Mouse (Mus musculus) MEL (cell line): ENCODE data around the gene Prtn3. TPM values are rescaled to one million over a fixed set of nuclear protein-coding genes. Genes with fewer than 3 reads are reported as not detected.

Source experiments
- DNase-seq: peaks from one replicate; pipeline ENCODE4 v3.0.0; 2011; ENCODE audit warnings: low read depth, low spot score
- H3K27ac ChIP-seq: 2 replicates; pipeline ENCODE4 v1.5.1; 2012; ENCODE audit warnings: low read depth, mild to moderate bottlenecking, control low read depth, low read length, moderate library complexity; ENCODE audit not compliant: control insufficient read depth
- H3K27me3 ChIP-seq, 2 experiments: fragments of 150-350 bp in 1 of 2; sonication (generic) in 1 of 2; 2 replicates each; pipeline ENCODE4 v1.6.1; 2012; ENCODE audit warnings: low read length in 2 of 2, mild to moderate bottlenecking in 2 of 2, improper control_type of control experiment in 1 of 2, moderate library complexity in 1 of 2; ENCODE audit not compliant: insufficient read depth in 2 of 2, control insufficient read depth in 1 of 2
- H3K36me3 ChIP-seq, 2 experiments: 2 replicates each; pipeline ENCODE4 v1.6.1; 2012 to 2014; ENCODE audit warnings: low read length in 2 of 2, improper control_type of control experiment in 1 of 2, inconsistent platforms in 1 of 2, mild to moderate bottlenecking in 1 of 2; ENCODE audit not compliant: insufficient read depth in 2 of 2, control insufficient read depth in 1 of 2
- H3K4me1 ChIP-seq, 2 experiments: fragments of 150-350 bp in 1 of 2; sonication (generic) in 1 of 2; 2 replicates each; pipeline ENCODE4 v1.6.1; 2012; ENCODE audit warnings: low read length in 2 of 2, improper control_type of control experiment in 1 of 2, mild to moderate bottlenecking in 1 of 2; ENCODE audit not compliant: insufficient read depth in 2 of 2, control insufficient read depth in 1 of 2
- H3K4me3 ChIP-seq, 2 experiments: fragments of 150-350 bp in 1 of 2; sonication (generic) in 1 of 2; 2 replicates each; pipeline ENCODE4 v1.5.1; 2012; ENCODE audit warnings: low read depth in 2 of 2, low read length in 2 of 2, mild to moderate bottlenecking in 2 of 2, moderate library complexity in 2 of 2, control low read depth in 1 of 2, improper control_type of control experiment in 1 of 2; ENCODE audit not compliant: control insufficient read depth in 1 of 2, insufficient read depth in 1 of 2
- H3K79me2 ChIP-seq: 2 replicates; pipeline ENCODE4 v1.6.1; 2012; ENCODE audit warnings: mild to moderate bottlenecking, low read length, moderate library complexity; ENCODE audit not compliant: control insufficient read depth, poor library complexity, insufficient read depth
- H3K9ac ChIP-seq: 2 replicates; pipeline ENCODE4 v1.6.1; 2012; ENCODE audit warnings: low read depth, mild to moderate bottlenecking, control low read depth, low read length, moderate library complexity; ENCODE audit not compliant: control insufficient read depth, poor library complexity, severe bottlenecking
- H3K9me3 ChIP-seq: fragments of 150-350 bp; sonication (generic); replicated peaks from 2 replicates; pipeline ENCODE4 v1.6.1; 2012; ENCODE audit warnings: mild to moderate bottlenecking, low read length, improper control_type of control experiment, moderate library complexity; ENCODE audit not compliant: insufficient read depth
- CHD1 ChIP-seq: IDR thresholded peaks from 2 replicates; pipeline ENCODE4 v1.6.1; 2012; ENCODE audit warnings: low read depth, mild to moderate bottlenecking, inconsistent platforms, low read length, improper control_type of control experiment
- ETS1 ChIP-seq: IDR thresholded peaks from 2 replicates; pipeline ENCODE4 v1.6.1; 2012; ENCODE audit warnings: low read depth, mild to moderate bottlenecking, inconsistent platforms, low read length, improper control_type of control experiment, moderate library complexity
- GATA1 ChIP-seq: IDR thresholded peaks from 2 replicates; pipeline ENCODE4 v1.6.1; 2011; ENCODE audit warnings: low read depth, low read length, improper control_type of control experiment
- JUND ChIP-seq: IDR thresholded peaks from 2 replicates; pipeline ENCODE4 v1.6.1; 2011; ENCODE audit warnings: low read depth, mild to moderate bottlenecking, improper control_type of control experiment, low read length
- KAT2A ChIP-seq: conservative IDR thresholded peaks from 2 replicates; pipeline ENCODE4 v1.6.1; 2012; ENCODE audit warnings: low read depth, low read length, improper control_type of control experiment, inconsistent platforms
- MAFK ChIP-seq: IDR thresholded peaks from 2 replicates; pipeline ENCODE4 v1.6.1; 2011; ENCODE audit warnings: low read depth, mild to moderate bottlenecking, low read length, improper control_type of control experiment, borderline replicate concordance
- MAX ChIP-seq: IDR thresholded peaks from 2 replicates; pipeline ENCODE4 v1.6.1; 2011; ENCODE audit warnings: low read length, improper control_type of control experiment
- MXI1 ChIP-seq: IDR thresholded peaks from 2 replicates; pipeline ENCODE4 v1.6.1; 2011; ENCODE audit warnings: mild to moderate bottlenecking, low read depth, low read length, improper control_type of control experiment
- MYB ChIP-seq: IDR thresholded peaks from 2 replicates; pipeline ENCODE4 v1.6.1; 2011; ENCODE audit warnings: mild to moderate bottlenecking, low read depth, low read length, improper control_type of control experiment
- NRF1 ChIP-seq: IDR thresholded peaks from 2 replicates; pipeline ENCODE4 v1.6.1; 2014; ENCODE audit warnings: low read depth, mild to moderate bottlenecking, inconsistent platforms, low read length, improper control_type of control experiment, moderate library complexity; ENCODE audit not compliant: poor library complexity, insufficient read depth, severe bottlenecking
- POLR2A ChIP-seq, 2 experiments: IDR thresholded peaks; 2 replicates each; pipeline ENCODE4 v1.6.1; 2011 to 2012; ENCODE audit warnings: low read length in 2 of 2, mild to moderate bottlenecking in 2 of 2, control low read depth in 1 of 2, improper control_type of control experiment in 1 of 2, low read depth in 1 of 2, moderate library complexity in 1 of 2; ENCODE audit not compliant: control insufficient read depth in 1 of 2, insufficient read depth in 1 of 2, poor library complexity in 1 of 2
- POLR2AphosphoS5 ChIP-seq: IDR thresholded peaks from 2 replicates; pipeline ENCODE4 v1.6.1; 2012; ENCODE audit warnings: low read depth, borderline replicate concordance, mild to moderate bottlenecking, inconsistent platforms, low read length, moderate library complexity, mixed read lengths
- RCOR1 ChIP-seq: IDR thresholded peaks from 2 replicates; pipeline ENCODE4 v1.6.1; 2012; ENCODE audit warnings: low read depth, mild to moderate bottlenecking, inconsistent platforms, low read length, improper control_type of control experiment
- TBP ChIP-seq: IDR thresholded peaks from 2 replicates; pipeline ENCODE4 v1.8.0; 2011; ENCODE audit warnings: low read depth, low read length, improper control_type of control experiment
- TCF12 ChIP-seq: IDR thresholded peaks from 2 replicates; pipeline ENCODE4 v1.6.1; 2014; ENCODE audit warnings: low read depth, mild to moderate bottlenecking, inconsistent platforms, low read length, improper control_type of control experiment, moderate library complexity
- UBTF ChIP-seq: IDR thresholded peaks from 2 replicates; pipeline ENCODE4 v1.6.1; 2012; ENCODE audit warnings: low read depth, mild to moderate bottlenecking, inconsistent platforms, low read length, improper control_type of control experiment, moderate library complexity, borderline replicate concordance; ENCODE audit not compliant: insufficient read depth
- USF1 ChIP-seq: IDR thresholded peaks from 2 replicates; pipeline ENCODE4 v1.6.1; 2014; ENCODE audit warnings: low read depth, mild to moderate bottlenecking, inconsistent platforms, low read length, improper control_type of control experiment, moderate library complexity
- ZKSCAN1 ChIP-seq: IDR thresholded peaks from 2 replicates; pipeline ENCODE4 v1.6.1; 2012; ENCODE audit warnings: low read depth, mild to moderate bottlenecking, inconsistent platforms, low read length, improper control_type of control experiment, moderate library complexity
- polyA plus RNA-seq, 2 experiments: library from polyadenylated mRNA; stranded (reverse) in 1 of 2; unstranded in 1 of 2; fragments of >175 nt in 1 of 2; fragments of >200 nt in 1 of 2; gene quantifications; 2 replicates each; pipeline versions ENCODE4 v1.2.1 to v1.2.4; 2012; ENCODE audit warnings: low replicate concordance in 2 of 2, low read depth in 1 of 2; ENCODE audit not compliant: insufficient read length in 2 of 2, insufficient read depth in 1 of 2, missing spikeins in 1 of 2
- total RNA-seq: library from RNA; depleted of rRNA; stranded (reverse); fragments of 300-350 nt; gene quantifications from 2 replicates; pipeline ENCODE4 v1.2.3, GENCODE M21; 2012; rRNA removed

The Prtn3 gene
- total RNA-seq (9.1 and 11.2 TPM in 2 replicates), polyA plus RNA-seq (10 to 100 TPM in 1 of 2 experiments, not detected in 1; 31.5 TPM)

DNA sequence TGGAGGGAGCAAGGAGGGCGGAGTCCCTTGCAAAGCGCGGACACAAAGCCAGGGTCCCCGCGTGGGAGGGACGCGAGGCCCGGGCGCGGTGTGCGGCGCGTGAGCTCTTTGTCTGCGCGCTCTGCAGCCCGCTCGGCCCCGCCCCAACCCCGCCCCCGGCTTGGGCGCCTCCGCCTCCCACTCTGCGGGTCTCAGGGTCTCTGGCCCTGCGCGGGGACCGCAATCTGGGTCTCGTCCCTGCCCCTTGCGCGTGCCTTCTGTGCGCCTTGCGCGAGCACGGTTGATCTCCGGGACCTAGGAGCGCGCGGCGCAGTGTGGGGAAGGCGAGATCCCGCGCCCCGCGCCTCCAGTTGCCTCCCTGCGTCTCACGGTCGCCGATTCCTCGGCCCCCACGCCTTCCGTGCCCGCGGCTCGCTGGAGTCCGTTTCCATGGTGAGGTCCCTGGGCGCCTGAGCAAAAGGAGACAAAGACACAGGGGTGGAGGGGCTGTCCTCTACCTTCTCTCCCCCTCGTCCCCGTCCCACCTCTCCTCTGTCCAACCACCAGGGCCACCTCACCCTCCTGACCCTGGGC, at the start of gene Prtn3, which contains the start of gene Plppr3:
Gene Prtn3, plus strand, starts transcription at position 187 of the 573 bp plus-strand sequence.
Gene Plppr3, minus strand, starts transcription at position 345 of the 573 bp plus-strand sequence.
- H3K27me3 ChIP-seq = no peaks in the 10 kb centered on the region
- no peaks in the 10 kb centered on the region for H3K9me3 ChIP-seq
- no peaks in the 10 kb centered on the region for H3K79me2 ChIP-seq
- no peak for DNase-seq
- no peak within 1 kb of the TSS for H3K27ac ChIP-seq
- peaks cover 6 to 16% of the 10 kb centered on the region in 2 experiments; a peak in 3 of 4 replicates for H3K4me1 ChIP-seq
- H3K9ac ChIP-seq = peak within 1 kb of the TSS; percentile 40; the same call in 1 of the 2 replicates
- peaks cover 0 to 9% of the 10 kb centered on the region in 2 experiments; a peak in 2 of 4 replicates for H3K36me3 ChIP-seq
- peak within 1 kb of the TSS; percentile 23 to 31; a peak in 2 of 4 replicates for H3K4me3 ChIP-seq
- TF ChIP-seq JUND (no peak), TCF12 (no peak)

DNA sequence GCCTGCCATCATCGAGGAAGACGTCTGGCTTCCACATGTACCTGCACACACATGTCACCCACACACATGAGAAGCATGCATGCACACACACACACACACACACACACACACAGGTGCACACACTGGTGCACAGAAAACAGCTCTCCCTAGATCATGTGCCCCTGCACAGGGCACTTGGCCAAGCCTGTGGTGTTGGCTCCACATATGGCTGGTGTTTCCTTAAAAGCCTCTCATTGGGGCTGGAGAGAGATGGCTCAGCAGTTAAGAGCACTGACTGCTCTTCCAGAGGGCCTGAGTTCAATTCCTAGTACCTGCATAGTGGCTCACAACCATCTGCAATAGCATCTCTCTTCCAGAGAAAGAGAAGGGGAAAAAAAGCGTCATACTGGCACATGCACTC, 42.7 kb upstream of the Prtn3 start:
- no peaks in the 10 kb centered on the region for H3K27me3 ChIP-seq

DNA sequence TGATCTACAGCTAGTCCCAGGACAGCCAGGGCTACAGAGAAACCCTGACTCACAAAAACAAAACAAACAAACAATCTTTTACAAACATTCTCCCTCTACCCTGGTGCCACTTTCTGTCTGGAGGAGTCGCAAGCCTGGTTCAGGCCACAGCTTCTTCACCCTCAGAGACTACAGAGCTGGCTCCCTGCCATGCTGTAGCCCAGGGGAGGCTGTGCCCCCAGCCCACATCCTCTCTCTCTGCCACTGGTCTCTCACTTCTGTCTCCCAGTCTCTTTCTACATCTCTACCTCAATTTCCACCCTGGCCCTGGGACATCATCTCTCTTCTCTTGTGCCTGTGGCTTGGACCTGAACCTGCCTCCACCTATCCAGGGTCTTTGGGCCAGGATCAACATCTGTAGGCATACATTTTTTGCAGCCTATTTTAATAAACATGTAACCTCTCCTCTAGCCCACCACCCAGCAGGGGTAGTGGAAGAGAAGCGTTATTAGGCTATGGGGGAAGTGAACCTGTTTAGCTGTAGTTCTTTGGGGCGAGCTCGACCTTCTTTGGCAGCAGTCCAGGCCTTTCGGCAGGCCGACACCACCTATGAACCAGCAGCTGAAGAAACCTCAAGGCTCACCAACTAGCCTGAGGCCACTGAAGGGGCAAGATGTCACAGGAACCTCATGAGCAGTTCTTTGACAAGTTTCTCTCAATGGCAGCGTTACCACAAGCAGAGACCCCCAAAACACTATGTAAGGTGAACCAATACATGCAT, 42.1 kb upstream of the Prtn3 start:
- no peaks in the 10 kb centered on the region for H3K27me3 ChIP-seq
- peak; percentile 53 for DNase-seq
- H3K27ac ChIP-seq = no peak overlapping the region
- H3K36me3 ChIP-seq = no peaks in the 10 kb centered on the region
- no peaks in the 10 kb centered on the region for H3K79me2 ChIP-seq
- peaks cover 3 to 9% of the 10 kb centered on the region in 2 experiments for H3K4me1 ChIP-seq
- H3K9me3 ChIP-seq = no peaks in the 10 kb centered on the region
- no peak overlapping the region for H3K4me3 ChIP-seq
- H3K9ac ChIP-seq = no peak overlapping the region
- no peak for TF ChIP-seq GATA1
- TF ChIP-seq USF1 = no peak
- no peak for TF ChIP-seq POLR2AphosphoS5
- no peak for TF ChIP-seq KAT2A
- TF ChIP-seq MYB = no peak
- TF ChIP-seq JUND = no peak
- TF ChIP-seq ETS1 = no peak

More for the DNA sequence above, 42.7 kb upstream of the Prtn3 start:
- H3K79me2 ChIP-seq = no peaks in the 10 kb centered on the region
- H3K9me3 ChIP-seq = no peaks in the 10 kb centered on the region
- H3K36me3 ChIP-seq = no peaks in the 10 kb centered on the region
- H3K4me3 ChIP-seq = no peak overlapping the region
- no peak overlapping the region for H3K9ac ChIP-seq
- no peak overlapping the region for H3K27ac ChIP-seq
- no peak for TF ChIP-seq CHD1
- TF ChIP-seq NRF1 = no peak
- TF ChIP-seq POLR2A (IDR thresholded peaks at IDR 0.05; ENCODE audit: control insufficient read depth in 1 of 2, insufficient read depth in 1 of 2, low read depth in 1 of 2, low read length in 2 of 2, poor library complexity in 1 of 2) = no peak
- TF ChIP-seq RCOR1 = no peak
- no peak for TF ChIP-seq MXI1
- TF ChIP-seq MAX = 0 out of 2 replicates have a peak, but pooled peaks have one; percentile 27
- no peak for TF ChIP-seq ZKSCAN1
- no peak for TF ChIP-seq UBTF
- peak; percentile 70; the same call in 1 of the 2 replicates for TF ChIP-seq TBP
- TF ChIP-seq USF1 = peak; percentile 76
- TF ChIP-seq MAFK = no peak
- DNase-seq = peak; percentile 45
- peaks cover 3 to 9% of the 10 kb centered on the region in 2 experiments for H3K4me1 ChIP-seq
